Comparison of ENCODE assay signal across 14 mouse cellular contexts in the genomic region with DNA sequence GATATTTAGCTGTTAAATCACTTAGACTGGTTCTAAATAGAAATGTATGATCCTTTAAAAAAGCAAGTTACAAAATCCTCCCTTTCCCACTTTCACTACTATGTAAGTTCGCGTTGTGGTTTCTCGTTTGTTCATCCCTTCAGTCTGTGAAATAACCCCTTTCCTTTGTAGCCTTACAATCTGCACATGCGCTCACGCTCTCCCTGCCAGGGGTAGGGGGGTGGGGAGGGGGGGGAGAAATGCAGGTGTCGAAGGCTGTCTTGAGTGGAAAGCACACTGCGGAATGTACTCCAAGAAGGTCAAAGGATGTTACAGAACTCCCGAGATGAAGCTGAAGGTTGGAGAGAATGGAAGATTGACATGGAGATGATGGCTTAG. TPM values are rescaled to one million over a fixed set of nuclear protein-coding genes. Genes with fewer than 3 reads are reported as not detected.
DNase-seq lines count a peak whose midpoint lies in the region; ATAC-seq and TF ChIP-seq lines count a peak whose summit lies in the region.
"Had no signal": no experiment of that assay in that cellular context is flagged by ENCODE, and none has a peak within 500 bp of the region (broad histone marks: within the 10 kb centered on the region; RNA-seq: fewer than 3 reads in every experiment).

No protein-coding gene starts in this region.

- no peaks in the 10 kb centered on the region for H3K36me3 ChIP-seq in liver, postnatal 0 days (replicated peaks; ENCODE audit: insufficient read depth, low read length)
- no peaks in the 10 kb centered on the region for H3K36me3 ChIP-seq in midbrain, embryonic 13.5 days
- H3K36me3 ChIP-seq: embryonic facial prominence, embryonic 13.5 days; limb, embryonic 10.5 days; liver, embryonic 15.5 days had no signal

- no peak for TF ChIP-seq EP300 in liver, postnatal 0 days (IDR thresholded peaks at IDR 0.05; ENCODE audit: low read depth)

- no peaks in the 10 kb centered on the region for H3K27me3 ChIP-seq in liver, postnatal 0 days (ENCODE audit: insufficient read depth, low read length)
- H3K27me3 ChIP-seq in midbrain, embryonic 13.5 days = no peaks in the 10 kb centered on the region
- H3K27me3 ChIP-seq: embryonic facial prominence, embryonic 13.5 days had no signal

- no peak overlapping the region for H3K4me3 ChIP-seq in liver, postnatal 0 days (ENCODE audit: low read depth, low read length)
- no peak overlapping the region for H3K4me3 ChIP-seq in midbrain, embryonic 13.5 days (replicated peaks)

- intact Hi-C loops in left cerebral cortex, postnatal 36 days (cut with DNase I) = loop anchor here (10.0 kb wide), 1 partner anchor 81 kb away; a partner anchor contains a TSS

- no peaks in the 10 kb centered on the region for H3K9me3 ChIP-seq in liver, postnatal 0 days (ENCODE audit: low read length)
- H3K9me3 ChIP-seq in midbrain, embryonic 13.5 days = no peaks in the 10 kb centered on the region
- H3K9me3 ChIP-seq: embryonic facial prominence, embryonic 13.5 days; limb, embryonic 10.5 days; liver, embryonic 15.5 days had no signal

- no peak for DNase-seq in liver, postnatal 0 days
- no peak for DNase-seq in liver
- DNase-seq in thymus, postnatal 4 days = peak; percentile 48
- no peak for DNase-seq in natural killer cell, adult 2 months (ENCODE audit: low spot score in 2 of 2)
- DNase-seq in left cerebral cortex, postnatal 36 days (ENCODE audit: low spot score in 2 of 2) = no peak
- DNase-seq in ovary, postnatal 10 days (ENCODE audit: low spot score) = no peak
- DNase-seq: heart, postnatal 36 days; kidney, adult 9 months had no signal

- peaks cover 11% of the 10 kb centered on the region; the same call in 1 of the 2 replicates for H3K4me1 ChIP-seq in liver, postnatal 0 days (ENCODE audit: insufficient read depth)
- H3K4me1 ChIP-seq in midbrain, embryonic 13.5 days (replicated peaks) = peaks cover 33% of the 10 kb centered on the region

- TF ChIP-seq CTCF in liver, postnatal 0 days (IDR thresholded peaks at IDR 0.05; ENCODE audit: low read depth) = no peak

- no peak for ATAC-seq in liver, postnatal 0 days
- ATAC-seq in granulocyte monocyte progenitor cell, adult 5-6 weeks (replicated peaks; ENCODE audit: poor library complexity, severe bottlenecking) = 0 out of 2 replicates have a peak, but pooled peaks have one; percentile 18
- ATAC-seq in midbrain, embryonic 13.5 days = 0 out of 2 replicates have a peak, but pooled peaks have one; percentile 41

- no peak overlapping the region for H3K9ac ChIP-seq in liver, postnatal 0 days (replicated peaks)
- no peak overlapping the region for H3K9ac ChIP-seq in midbrain, embryonic 13.5 days (replicated peaks)
- H3K9ac ChIP-seq: embryonic facial prominence, embryonic 13.5 days; liver, embryonic 15.5 days had no signal

- peak overlapping the region; percentile 52; the same call in 1 of the 2 replicates for H3K4me2 ChIP-seq in liver, postnatal 0 days (ENCODE audit: low read depth, low read length)
- peak overlapping the region; percentile 21; the same call in 1 of the 2 replicates for H3K4me2 ChIP-seq in midbrain, embryonic 13.5 days (replicated peaks)

- 67% methylated on average over 8 of the region's 8 CpGs for WGBS in liver, postnatal 0 days (ENCODE audit: insufficient replicate concordance)
- 32% methylated on average over 8 of the region's 8 CpGs for WGBS in midbrain, embryonic 13.5 days

- H3K27ac ChIP-seq in liver, postnatal 0 days (ENCODE audit: low read depth) = peak overlapping the region; percentile 30; the same call in 1 of the 2 replicates
- peak overlapping the region; percentile 71 for H3K27ac ChIP-seq in midbrain, embryonic 13.5 days
- H3K27ac ChIP-seq: embryonic facial prominence, embryonic 13.5 days; liver, embryonic 15.5 days; macrophage had no signal

RNA-seq across cellular contexts. Expression of a gene that starts 2.5 kb away (rescaled TPM):
- polyA plus RNA-seq in liver, postnatal 0 days (2015; fragmentation: Nextera tagmentation; extraction: Ambion mirVana) = 0.11 and 0.41 TPM in 2 replicates
- 0.11 and 1.4 TPM in 2 replicates for total RNA-seq in granulocyte monocyte progenitor cell, adult 5-6 weeks (2014; fragmentation: Nextera tagmentation)
- 0.69 and 0.82 TPM in 2 replicates for total RNA-seq in granulocyte monocyte progenitor cell, adult 5-6 weeks (2017)
- polyA plus RNA-seq in midbrain, embryonic 13.5 days (2015; fragmentation: Nextera tagmentation; extraction: Ambion mirVana) = 2.3 and 3.0 TPM in 2 replicates
- total RNA-seq in left cerebral cortex, postnatal 36 days (2021) = 10 to 100 TPM; 15.8 to 26.5 TPM
- polyA plus RNA-seq: macrophage had no signal

Comparison
In these comparisons a context has a peak if more than half of its experiments do, and no peak if none do; other contexts are left out.
1. RNA of a gene that starts 2.5 kb away (total RNA-seq): 15.8 to 26.5 TPM in left cerebral cortex, postnatal 36 days; 0.11 to 1.4 TPM in granulocyte monocyte progenitor cell, adult 5-6 weeks; every median in the first group is over 4 times any median in the second.